8 mouse cellular contexts compared by ENCODE assay signal in genomic region chr10:76728369-76728768, GRCm38 (mm10). TPM values are rescaled to one million over a fixed set of nuclear protein-coding genes. Genes with fewer than 3 reads are reported as not detected.
A peak's percentile ranks its signal among the peaks of the same experiment; 100 is the strongest.
DNase-seq lines count a peak whose midpoint lies in the region; ATAC-seq and TF ChIP-seq lines count a peak whose summit lies in the region.

No protein-coding gene starts in this region.

- no peak overlapping the region for H3K9ac ChIP-seq in hindbrain, embryonic 14.5 days
- H3K9ac ChIP-seq in hindbrain, embryonic 12.5 days, result no peak overlapping the region
- H3K9ac ChIP-seq in forebrain, embryonic 11.5 days (ENCODE audit: low read length), result 0 out of 2 replicates have a peak overlapping the region, but pooled peaks have one; percentile 3
- H3K9ac ChIP-seq in neural tube, embryonic 15.5 days (replicated peaks), result no peak overlapping the region

- peaks cover 9% of the 10 kb centered on the region for H3K4me1 ChIP-seq in hindbrain, embryonic 14.5 days (replicated peaks; ENCODE audit: control insufficient read depth, insufficient read depth, low read length)
- peaks cover 22% of the 10 kb centered on the region for H3K4me1 ChIP-seq in hindbrain, embryonic 12.5 days
- H3K4me1 ChIP-seq in bone marrow, adult 2 months (ENCODE audit: control insufficient read depth, insufficient read depth, low read length), result no peaks in the 10 kb centered on the region
- H3K4me1 ChIP-seq in forebrain, embryonic 11.5 days (replicated peaks; ENCODE audit: control insufficient read depth, insufficient read depth, low read length), result no peaks in the 10 kb centered on the region; the same call in 1 of the 2 replicates
- peaks cover 45% of the 10 kb centered on the region for H3K4me1 ChIP-seq in limb, embryonic 10.5 days
- H3K4me1 ChIP-seq in neural tube, embryonic 15.5 days, result peaks cover 23% of the 10 kb centered on the region

- no peaks in the 10 kb centered on the region for H3K36me3 ChIP-seq in hindbrain, embryonic 14.5 days (replicated peaks; ENCODE audit: control insufficient read depth, insufficient read depth)
- H3K36me3 ChIP-seq in hindbrain, embryonic 12.5 days, result no peaks in the 10 kb centered on the region
- H3K36me3 ChIP-seq in forebrain, embryonic 11.5 days (ENCODE audit: control insufficient read depth, insufficient read depth, low read length), result no peaks in the 10 kb centered on the region
- no peaks in the 10 kb centered on the region for H3K36me3 ChIP-seq in limb, embryonic 10.5 days
- H3K36me3 ChIP-seq in neural tube, embryonic 15.5 days, result no peaks in the 10 kb centered on the region

- DNase-seq in hindbrain, embryonic 14.5 days (ENCODE audit: low spot score), result peak; percentile 66
- peak; percentile 87 for DNase-seq in forebrain, embryonic 11.5 days (ENCODE audit: low spot score)
- peak; percentile 88 to 92 for DNase-seq in heart, postnatal 14 days
- peak; percentile 87 for DNase-seq in limb, embryonic 10.5 days (ENCODE audit: low spot score)
- peak; percentile 89 for DNase-seq in urinary bladder, postnatal 14 days (ENCODE audit: low spot score)

- H3K9me3 ChIP-seq in hindbrain, embryonic 14.5 days (ENCODE audit: control insufficient read depth, low read length), result no peaks in the 10 kb centered on the region
- H3K9me3 ChIP-seq in hindbrain, embryonic 12.5 days (replicated peaks), result no peaks in the 10 kb centered on the region
- no peaks in the 10 kb centered on the region for H3K9me3 ChIP-seq in forebrain, embryonic 11.5 days (ENCODE audit: control insufficient read depth, low read length)
- H3K9me3 ChIP-seq in limb, embryonic 10.5 days (replicated peaks), result no peaks in the 10 kb centered on the region
- no peaks in the 10 kb centered on the region for H3K9me3 ChIP-seq in neural tube, embryonic 15.5 days (replicated peaks)

- H3K27me3 ChIP-seq in hindbrain, embryonic 14.5 days (ENCODE audit: control insufficient read depth, insufficient read depth, low read length), result no peaks in the 10 kb centered on the region
- H3K27me3 ChIP-seq in hindbrain, embryonic 12.5 days, result 0 out of 2 replicates have a peak, but pooled peaks cover 5% of the 10 kb centered on the region
- no peaks in the 10 kb centered on the region for H3K27me3 ChIP-seq in forebrain, embryonic 11.5 days (ENCODE audit: control insufficient read depth, insufficient read depth, low read length)
- no peaks in the 10 kb centered on the region for H3K27me3 ChIP-seq in limb, embryonic 10.5 days (ENCODE audit: low read depth, poor library complexity, severe bottlenecking)
- H3K27me3 ChIP-seq in neural tube, embryonic 15.5 days (replicated peaks), result no peaks in the 10 kb centered on the region

- TF ChIP-seq CTCF in bone marrow, adult 2 months (IDR thresholded peaks at IDR 0.05; ENCODE audit: control insufficient read depth, insufficient read depth, low read length), result peak; percentile 36; the same call in 1 of the 2 replicates

- ATAC-seq in hindbrain, embryonic 14.5 days (ENCODE audit: low FRiP score), result no peak
- no peak for ATAC-seq in hindbrain, embryonic 12.5 days (ENCODE audit: low FRiP score)
- ATAC-seq in forebrain, embryonic 11.5 days (replicated peaks; ENCODE audit: low FRiP score), result no peak
- ATAC-seq in neural tube, embryonic 15.5 days (ENCODE audit: low FRiP score), result no peak

- 14% methylated on average over 11 of the region's 11 CpGs for WGBS in hindbrain, embryonic 14.5 days
- WGBS in hindbrain, embryonic 12.5 days, result 12% methylated on average over 11 of the region's 11 CpGs
- WGBS in bone marrow, adult 2 months, result 22% methylated on average over 11 of the region's 11 CpGs
- 20% methylated on average over 11 of the region's 11 CpGs for WGBS in forebrain, embryonic 11.5 days
- 16% methylated on average over 11 of the region's 11 CpGs for WGBS in limb, embryonic 10.5 days
- WGBS in neural tube, embryonic 15.5 days, result 21% methylated on average over 11 of the region's 11 CpGs

- no peak for TF ChIP-seq POLR2A in bone marrow, adult 2 months (IDR thresholded peaks at IDR 0.05; ENCODE audit: borderline replicate concordance, control insufficient read depth, low read depth, low read length)

- intact Hi-C loops in heart, postnatal 14 days (cut with DNase I), result no loop called here

- no peak overlapping the region for H3K4me3 ChIP-seq in hindbrain, embryonic 14.5 days (replicated peaks; ENCODE audit: low read length)
- no peak overlapping the region for H3K4me3 ChIP-seq in hindbrain, embryonic 12.5 days
- H3K4me3 ChIP-seq in bone marrow, adult 2 months (replicated peaks; ENCODE audit: control insufficient read depth, low read depth, low read length), result no peak overlapping the region
- H3K4me3 ChIP-seq in forebrain, embryonic 11.5 days (ENCODE audit: low read depth, low read length), result no peak overlapping the region
- H3K4me3 ChIP-seq in limb, embryonic 10.5 days, result no peak overlapping the region
- H3K4me3 ChIP-seq in neural tube, embryonic 15.5 days (replicated peaks), result no peak overlapping the region

- H3K4me2 ChIP-seq in hindbrain, embryonic 14.5 days (replicated peaks), result no peak overlapping the region
- H3K4me2 ChIP-seq in hindbrain, embryonic 12.5 days (replicated peaks), result no peak overlapping the region
- no peak overlapping the region for H3K4me2 ChIP-seq in forebrain, embryonic 11.5 days (ENCODE audit: low read depth, low read length, severe bottlenecking)
- peak overlapping the region; percentile 19; the same call in 1 of the 2 replicates for H3K4me2 ChIP-seq in neural tube, embryonic 15.5 days

- no peak overlapping the region for H3K27ac ChIP-seq in hindbrain, embryonic 14.5 days
- H3K27ac ChIP-seq in hindbrain, embryonic 12.5 days, result no peak overlapping the region
- no peak overlapping the region for H3K27ac ChIP-seq in bone marrow, adult 2 months (ENCODE audit: control insufficient read depth, insufficient read depth, low read depth, low read length, poor library complexity)
- no peak overlapping the region for H3K27ac ChIP-seq in forebrain, embryonic 11.5 days (ENCODE audit: low read depth, low read length)
- peak overlapping the region; percentile 72 for H3K27ac ChIP-seq in limb, embryonic 10.5 days
- no peak overlapping the region for H3K27ac ChIP-seq in neural tube, embryonic 15.5 days (replicated peaks)

RNA-seq across cellular contexts. Expression of gene Col6a1, which starts 2.4 kb away (rescaled TPM):
- 24.7 and 26.4 TPM in 2 replicates for polyA plus RNA-seq in hindbrain, embryonic 14.5 days (2014; fragmentation: Nextera tagmentation; extraction: Ambion mirVana)
- polyA plus RNA-seq in hindbrain, embryonic 12.5 days (2016; fragmentation: Nextera tagmentation; extraction: Ambion mirVana), result 43.6 and 62.6 TPM in 2 replicates
- polyA plus RNA-seq in bone marrow, adult 2 months (2011; ENCODE audit: insufficient read depth, insufficient read length, low replicate concordance, missing spikeins), result 13.4 and 14.9 TPM in 2 replicates
- 8.6 and 11.3 TPM in 2 replicates for polyA plus RNA-seq in forebrain, embryonic 11.5 days (2014; fragmentation: Nextera tagmentation; extraction: Ambion mirVana)
- 100 to 1,000 TPM; 142 to 151 TPM for total RNA-seq in heart, postnatal 14 days (2021)
- 4.1 and 7.8 TPM in 2 replicates for polyA plus RNA-seq in limb, embryonic 10.5 days (2016; fragmentation: Nextera tagmentation; extraction: Ambion mirVana)
- 34.3 and 67.0 TPM in 2 replicates for polyA plus RNA-seq in neural tube, embryonic 15.5 days (2015; fragmentation: Nextera tagmentation; extraction: Ambion mirVana)
